ENCODE assay signal across 9 mouse cellular contexts in the genomic region with DNA sequence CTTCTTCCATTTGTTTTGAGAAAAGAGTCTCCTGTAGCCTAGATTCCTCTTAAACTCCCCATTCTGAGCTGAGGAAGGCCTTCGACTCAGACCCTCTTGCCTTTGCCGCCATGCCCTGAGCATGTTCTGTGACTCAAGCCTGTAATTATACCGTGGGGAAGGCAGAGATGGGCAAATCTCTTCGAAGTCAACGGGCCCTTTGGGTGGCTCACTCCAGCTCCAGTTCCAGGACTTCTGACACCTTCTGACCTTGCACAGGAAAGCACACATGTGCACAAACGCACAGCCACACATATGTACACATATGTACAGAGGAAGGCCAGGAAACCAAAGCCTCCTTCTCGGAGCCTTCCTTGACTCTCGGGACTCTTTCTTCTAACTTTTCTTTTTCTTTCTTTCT. TPM values are rescaled to one million over a fixed set of nuclear protein-coding genes. Genes with fewer than 3 reads are reported as not detected.
A peak's percentile ranks its signal among the peaks of the same experiment; 100 is the strongest.
DNase-seq lines count a peak whose midpoint lies in the region; ATAC-seq and TF ChIP-seq lines count a peak whose summit lies in the region.
"Had no signal": no experiment of that assay in that cellular context is flagged by ENCODE, and none has a peak within 500 bp of the region (broad histone marks: within the 10 kb centered on the region; RNA-seq: fewer than 3 reads in every experiment).

No protein-coding gene starts in this region.

- H3K36me3 ChIP-seq in heart, embryonic 11.5 days (ENCODE audit: control insufficient read depth, insufficient read depth, low read length): no peaks in the 10 kb centered on the region
- no peaks in the 10 kb centered on the region for H3K36me3 ChIP-seq in liver, adult 2 months (ENCODE audit: control insufficient read depth, insufficient read depth, low read length)
- H3K36me3 ChIP-seq in intestine, embryonic 16.5 days (ENCODE audit: control insufficient read depth, insufficient read depth, low read length): no peaks in the 10 kb centered on the region
- H3K36me3 ChIP-seq in stomach, embryonic 16.5 days (ENCODE audit: control insufficient read depth, insufficient read depth, low read length): no peaks in the 10 kb centered on the region
- H3K36me3 ChIP-seq: midbrain, embryonic 15.5 days had no signal

- no peak for TF ChIP-seq CTCF in liver, adult 2 months (IDR thresholded peaks at IDR 0.05; ENCODE audit: low read depth, low read length)

- no peak for TF ChIP-seq POLR2A in liver, adult 2 months (IDR thresholded peaks at IDR 0.05; ENCODE audit: extremely low read depth, insufficient read depth, low read length)

- H3K27me3 ChIP-seq in heart, embryonic 11.5 days (ENCODE audit: control insufficient read depth, insufficient read depth, low read length): no peaks in the 10 kb centered on the region
- no peaks in the 10 kb centered on the region for H3K27me3 ChIP-seq in liver, adult 2 months (ENCODE audit: control insufficient read depth, insufficient read depth, low read length)
- H3K27me3 ChIP-seq in intestine, embryonic 16.5 days (replicated peaks; ENCODE audit: control insufficient read depth, insufficient read depth, low read length): no peaks in the 10 kb centered on the region
- no peaks in the 10 kb centered on the region for H3K27me3 ChIP-seq in stomach, embryonic 16.5 days (ENCODE audit: control insufficient read depth, insufficient read depth, low read length)
- H3K27me3 ChIP-seq: midbrain, embryonic 15.5 days had no signal

- H3K9ac ChIP-seq in heart, embryonic 11.5 days (ENCODE audit: low read depth, low read length): no peak overlapping the region
- H3K9ac ChIP-seq in liver, adult 2 months (ENCODE audit: low read depth, low read length): no peak overlapping the region
- H3K9ac ChIP-seq in intestine, embryonic 16.5 days (ENCODE audit: low read depth, low read length): no peak overlapping the region
- H3K9ac ChIP-seq in stomach, embryonic 16.5 days (ENCODE audit: low read length): no peak overlapping the region
- H3K9ac ChIP-seq: midbrain, embryonic 15.5 days had no signal

- no peak overlapping the region for H3K4me3 ChIP-seq in heart, embryonic 11.5 days (ENCODE audit: low read depth, low read length)
- H3K4me3 ChIP-seq in liver, adult 2 months (ENCODE audit: insufficient read depth, low read depth, low read length): no peak overlapping the region
- H3K4me3 ChIP-seq in intestine, embryonic 16.5 days (ENCODE audit: low read length): no peak overlapping the region
- H3K4me3 ChIP-seq in stomach, embryonic 16.5 days (replicated peaks; ENCODE audit: low read length): no peak overlapping the region
- H3K4me3 ChIP-seq: midbrain, embryonic 15.5 days had no signal

- DNase-seq in heart, postnatal 25 days (ENCODE audit: low spot score): no peak
- no peak for DNase-seq in liver, adult 2 months (ENCODE audit: extremely low read depth, low read depth, low spot score)
- no peak for DNase-seq in liver
- DNase-seq in testis, postnatal 14 days (ENCODE audit: low spot score): no peak
- DNase-seq in adrenal gland, postnatal 10 days: no peak

- H3K9me3 ChIP-seq in heart, embryonic 11.5 days (replicated peaks; ENCODE audit: control insufficient read depth, low read length): no peaks in the 10 kb centered on the region
- no peaks in the 10 kb centered on the region for H3K9me3 ChIP-seq in intestine, embryonic 16.5 days (ENCODE audit: control insufficient read depth, low read length)
- no peaks in the 10 kb centered on the region for H3K9me3 ChIP-seq in stomach, embryonic 16.5 days (replicated peaks; ENCODE audit: control insufficient read depth, low read length)
- H3K9me3 ChIP-seq: midbrain, embryonic 15.5 days had no signal

- no peaks in the 10 kb centered on the region for H3K79me2 ChIP-seq in liver, adult 2 months (ENCODE audit: control insufficient read depth, insufficient read depth, low read length)

- no peak for ATAC-seq in heart, embryonic 11.5 days (replicated peaks; ENCODE audit: insufficient number of reproducible peaks, low FRiP score, low TSS enrichment)
- no peak for ATAC-seq in intestine, embryonic 16.5 days
- no peak for ATAC-seq in stomach, embryonic 16.5 days (ENCODE audit: insufficient read depth, low FRiP score)
- ATAC-seq: midbrain, embryonic 15.5 days had no signal

- no peak overlapping the region for H3K4me2 ChIP-seq in heart, embryonic 11.5 days
- peak overlapping the region; percentile 52; the same call in 1 of the 2 replicates for H3K4me2 ChIP-seq in intestine, embryonic 16.5 days (ENCODE audit: low read depth, low read length)
- no peak overlapping the region for H3K4me2 ChIP-seq in stomach, embryonic 16.5 days (ENCODE audit: low read depth, low read length)
- H3K4me2 ChIP-seq: midbrain, embryonic 15.5 days had no signal

- intact Hi-C loops in heart, postnatal 25 days (cut with DNase I): no loop called here

- peak overlapping the region; percentile 6; the same call in 1 of the 2 replicates for H3K27ac ChIP-seq in heart, embryonic 11.5 days (ENCODE audit: low read depth, low read length)
- peak overlapping the region; percentile 74 for H3K27ac ChIP-seq in liver, adult 2 months (replicated peaks; ENCODE audit: insufficient read depth, low read depth, low read length)
- peak overlapping the region; percentile 64 for H3K27ac ChIP-seq in intestine, embryonic 16.5 days (ENCODE audit: low read length)
- H3K27ac ChIP-seq in stomach, embryonic 16.5 days (ENCODE audit: low read length): peak overlapping the region; percentile 7; the same call in 1 of the 2 replicates

- WGBS in heart, embryonic 11.5 days (ENCODE audit: insufficient replicate concordance): 84% methylated on average over 8 of the region's 8 CpGs
- WGBS in liver, adult 2 months: 79% methylated on average over 8 of the region's 8 CpGs
- 79% methylated on average over 8 of the region's 8 CpGs for whole genome bisulfite sequencing in intestine, embryonic 16.5 days
- 78% methylated on average over 8 of the region's 8 CpGs for WGBS in stomach, embryonic 16.5 days

- H3K4me1 ChIP-seq in heart, embryonic 11.5 days (ENCODE audit: control insufficient read depth, insufficient read depth, low read length): peaks cover 7% of the 10 kb centered on the region
- H3K4me1 ChIP-seq in liver, adult 2 months (ENCODE audit: control insufficient read depth, insufficient read depth, low read length): peaks cover 5% of the 10 kb centered on the region; the same call in 1 of the 2 replicates
- peaks cover 13% of the 10 kb centered on the region for H3K4me1 ChIP-seq in intestine, embryonic 16.5 days (ENCODE audit: control insufficient read depth, insufficient read depth, low read length)
- H3K4me1 ChIP-seq in stomach, embryonic 16.5 days (ENCODE audit: control insufficient read depth, insufficient read depth, low read length): peaks cover 2% of the 10 kb centered on the region; the same call in 1 of the 2 replicates
- H3K4me1 ChIP-seq: midbrain, embryonic 15.5 days had no signal

RNA-seq across cellular contexts. Expression of a gene that starts 37.0 kb away (rescaled TPM):
- 14.2 and 15.6 TPM in 2 replicates for polyA plus RNA-seq in heart, embryonic 11.5 days (2014; fragmentation: Nextera tagmentation; extraction: Ambion mirVana)
- 10 to 100 TPM; 23.8 to 29.6 TPM for total RNA-seq in heart, postnatal 25 days (2021)
- total RNA-seq in liver, adult 2 months (2014; rRNA removed): 11.5 and 14.8 TPM in 2 replicates
- polyA plus RNA-seq in liver, adult 2 months (2012; rRNA removed): 8.2 and 13.6 TPM in 2 replicates
- polyA plus RNA-seq in intestine, embryonic 16.5 days (2015; fragmentation: Nextera tagmentation; extraction: Ambion mirVana): 8.7 and 9.5 TPM in 2 replicates
- polyA plus RNA-seq in stomach, embryonic 16.5 days (2015; fragmentation: Nextera tagmentation; extraction: Ambion mirVana): 15.7 and 15.9 TPM in 2 replicates
- total RNA-seq in adrenal gland, postnatal 10 days (2021): 10 to 100 TPM; 24.1 to 31.7 TPM

RNA-seq across cellular contexts. Expression of a gene that starts 56.6 kb away (rescaled TPM):
- polyA plus RNA-seq in heart, embryonic 11.5 days (2014; fragmentation: Nextera tagmentation; extraction: Ambion mirVana): 39.6 and 47.6 TPM in 2 replicates
- 10 to 100 TPM; 44.5 to 48.7 TPM for total RNA-seq in heart, postnatal 25 days (2021)
- total RNA-seq in liver, adult 2 months (2014; rRNA removed): 10.0 and 10.8 TPM in 2 replicates
- polyA plus RNA-seq in liver, adult 2 months (2012; rRNA removed): 6.4 and 7.8 TPM in 2 replicates
- 57.3 and 61.6 TPM in 2 replicates for polyA plus RNA-seq in intestine, embryonic 16.5 days (2015; fragmentation: Nextera tagmentation; extraction: Ambion mirVana)
- 45.1 and 45.3 TPM in 2 replicates for polyA plus RNA-seq in stomach, embryonic 16.5 days (2015; fragmentation: Nextera tagmentation; extraction: Ambion mirVana)
- 10 to 100 TPM; 39.8 to 57.2 TPM for total RNA-seq in adrenal gland, postnatal 10 days (2021)

Comparison
In these comparisons a context has a peak if more than half of its experiments do, and no peak if none do; other contexts are left out.
1. H3K27ac ChIP-seq: peak in every context shown above with its lines; median percentile 74 in liver, adult 2 months; 64 in intestine, embryonic 16.5 days; 7 in stomach, embryonic 16.5 days; 6 in heart, embryonic 11.5 days.